Mouse (Mus musculus) forebrain, embryonic 13.5 days (tissue): ENCODE results near the gene Tbx15. TPM values are rescaled to one million over a fixed set of nuclear protein-coding genes. Genes with fewer than 3 reads are reported as not detected.
"Not testable (repeated sequence)": the region's sequence is repeated elsewhere in the genome, so short reads cannot be mapped to it uniquely, and the experiment has no call there.

ENCODE experiments used
- ATAC-seq: fragments of 200-750 bp; cut with Nextera tagmentation; 2 replicates; pipeline ENCODE4 v1.8.0; 2017
- H3K27ac ChIP-seq: fragments of 300-500 bp; sonication (generic); 2 replicates; pipeline ENCODE4 v1.5.1; 2015; ENCODE audit warnings: inconsistent platforms, mild to moderate bottlenecking, moderate library complexity
- H3K27me3 ChIP-seq: fragments of 300-500 bp; sonication (generic); 2 replicates; pipeline ENCODE4 v1.6.1; 2015; ENCODE audit warnings: mild to moderate bottlenecking, inconsistent platforms
- H3K36me3 ChIP-seq: fragments of 300-500 bp; sonication (generic); 2 replicates; pipeline ENCODE4 v1.6.1; 2015; ENCODE audit warnings: mild to moderate bottlenecking, inconsistent platforms; ENCODE audit not compliant: poor library complexity, severe bottlenecking
- H3K4me1 ChIP-seq: fragments of 300-500 bp; sonication (generic); 2 replicates; pipeline ENCODE4 v1.6.1; 2015; ENCODE audit warnings: inconsistent platforms
- H3K4me2 ChIP-seq: fragments of 300-500 bp; sonication (generic); 2 replicates; pipeline ENCODE4 v1.6.1; 2015; ENCODE audit warnings: inconsistent platforms, mild to moderate bottlenecking, moderate library complexity
- H3K4me3 ChIP-seq: fragments of 300-500 bp; sonication (generic); 2 replicates; pipeline ENCODE4 v1.5.1; 2015; ENCODE audit warnings: mild to moderate bottlenecking, inconsistent platforms
- H3K9ac ChIP-seq: fragments of 300-500 bp; sonication (generic); 2 replicates; pipeline ENCODE4 v1.6.1; 2015; ENCODE audit warnings: mild to moderate bottlenecking, inconsistent platforms
- H3K9me3 ChIP-seq: fragments of 300-500 bp; sonication (generic); replicated peaks from 2 replicates; pipeline ENCODE4 v1.6.1; 2016; ENCODE audit warnings: inconsistent platforms
- WGBS: fragments of 180-500 bp; shearing (Covaris S2); methylation state at CpG from one replicate; pipeline ENCODE4 v1.1.7; 2015; 5-methylcytosine and 5-hydroxymethylcytosine counted together
- polyA plus RNA-seq: library from polyadenylated mRNA; unstranded; fragments of >200 nt; fragmentation: Nextera tagmentation; extraction: Ambion mirVana; gene quantifications from 2 replicates; pipeline ENCODE4 v1.2.1, GENCODE M21; 2015

Gene Tbx15
- polyA plus RNA-seq, 1 experiment from 2014 or later, result 0.28 TPM

DNA sequence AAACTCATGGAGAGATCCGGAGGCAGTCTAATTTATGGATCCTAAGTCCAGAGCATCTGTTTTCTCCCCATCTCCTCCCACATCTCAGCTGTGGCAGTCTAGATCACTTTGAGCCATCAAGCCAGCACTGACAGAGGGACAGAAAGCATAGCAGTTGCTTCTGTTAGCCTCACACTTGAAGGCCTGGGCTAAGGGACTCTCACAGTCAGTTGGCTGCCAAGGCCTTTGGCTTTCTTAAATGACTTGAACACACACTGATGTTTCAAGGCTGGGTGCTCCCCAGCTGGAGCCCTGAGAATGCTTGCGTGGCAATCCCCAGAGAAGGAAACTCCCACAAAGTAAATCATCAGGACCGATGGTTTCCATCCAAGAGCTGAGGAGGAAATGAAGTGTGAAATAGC, 52.4 kb downstream of the Tbx15 start:
- no peaks in the 10 kb centered on the region for H3K9me3 ChIP-seq
- H3K27ac ChIP-seq, result no peak overlapping the region
- no peaks in the 10 kb centered on the region for H3K36me3 ChIP-seq
- peaks cover 4% of the 10 kb centered on the region for H3K4me1 ChIP-seq
- H3K4me2 ChIP-seq, result no peak overlapping the region
- no peak overlapping the region for H3K4me3 ChIP-seq
- no peak overlapping the region for H3K9ac ChIP-seq
- no peak for ATAC-seq
- H3K27me3 ChIP-seq, result no peaks in the 10 kb centered on the region
- WGBS, result 76% methylated on average over 3 of the region's 3 CpGs

- H3K36me3 ChIP-seq, H3K4me2 ChIP-seq, ATAC-seq, H3K4me3 ChIP-seq, H3K9ac ChIP-seq, H3K4me1 ChIP-seq, H3K27me3 ChIP-seq, H3K27ac ChIP-seq, H3K9me3 ChIP-seq: not testable (repeated sequence)
- 77% methylated on average over 1 of the region's 1 CpGs for WGBS
Observed at GRCm38 (mm10) chr3:99294209-99294608, 54.0 kb downstream of the Tbx15 start.

DNA sequence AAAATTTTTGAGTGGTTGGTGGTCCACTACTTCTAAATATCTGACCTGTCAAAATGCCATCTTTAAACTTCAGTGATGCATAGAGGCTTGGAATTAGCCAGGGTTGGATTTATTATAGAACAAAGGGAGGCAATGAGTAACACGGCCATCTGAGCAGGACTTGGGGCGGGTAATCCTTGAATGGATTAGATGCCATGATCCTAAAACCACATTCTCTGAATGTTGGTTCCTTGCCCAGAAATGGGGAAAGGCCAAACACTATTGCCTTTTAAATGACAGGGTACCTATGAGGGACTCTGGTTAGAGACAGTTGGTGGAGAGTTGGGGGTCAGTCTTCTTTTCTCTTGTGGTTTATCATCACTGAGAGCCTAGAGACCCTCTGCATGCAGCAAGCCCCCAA, 55.1 kb downstream of the Tbx15 start:
- H3K9me3 ChIP-seq, result no peaks in the 10 kb centered on the region
- no peak for ATAC-seq
- no peak overlapping the region for H3K4me2 ChIP-seq
- no peak overlapping the region for H3K9ac ChIP-seq
- H3K4me3 ChIP-seq, result no peak overlapping the region
- H3K4me1 ChIP-seq, result peaks cover 2% of the 10 kb centered on the region
- 61% methylated on average over 2 of the region's 2 CpGs for WGBS
- H3K27ac ChIP-seq, result no peak overlapping the region
- H3K27me3 ChIP-seq, result no peaks in the 10 kb centered on the region
- no peaks in the 10 kb centered on the region for H3K36me3 ChIP-seq

DNA sequence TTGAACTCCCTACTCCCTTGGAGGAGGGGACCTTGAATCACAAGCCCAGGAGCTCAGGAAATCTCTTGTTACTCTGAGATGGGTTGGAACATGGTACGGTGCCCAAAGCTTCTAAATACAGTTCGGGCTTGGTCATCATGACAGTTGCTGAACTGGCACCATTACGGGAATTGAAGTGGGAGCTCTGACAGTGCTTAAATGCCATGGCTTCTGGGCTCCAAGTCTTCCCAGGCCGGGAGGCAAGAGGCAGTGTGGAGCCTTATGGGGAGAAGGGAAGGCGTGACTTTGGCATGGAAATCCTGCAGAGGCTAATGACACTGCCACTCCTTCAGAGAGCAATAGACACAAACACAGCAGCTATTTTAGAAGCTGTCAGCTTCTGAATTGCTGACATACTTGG, 56.0 kb downstream of the Tbx15 start:
- Histone ChIP-seq H3K4me1 (no peaks in the 10 kb centered on the region), H3K4me2 (no peak overlapping the region), H3K4me3 (no peak overlapping the region), H3K9me3 (no peaks in the 10 kb centered on the region), H3K9ac (no peak overlapping the region), H3K27me3 (no peaks in the 10 kb centered on the region), H3K36me3 (no peaks in the 10 kb centered on the region), H3K27ac (no peak overlapping the region)
- no peak for ATAC-seq
- WGBS, result 88% methylated on average over 5 of the region's 5 CpGs

- Histone ChIP-seq H3K27ac (no peak overlapping the region), H3K9ac (no peak overlapping the region), H3K27me3 (no peaks in the 10 kb centered on the region), H3K4me1 (no peaks in the 10 kb centered on the region), H3K36me3 (no peaks in the 10 kb centered on the region), H3K9me3 (no peaks in the 10 kb centered on the region), H3K4me3 (no peak overlapping the region), H3K4me2 (no peak overlapping the region)
- WGBS, result 84% methylated on average over 2 of the region's 2 CpGs
- ATAC-seq, result no peak
Observed at GRCm38 (mm10) chr3:99300846-99301245, 60.7 kb downstream of the Tbx15 start.

DNA sequence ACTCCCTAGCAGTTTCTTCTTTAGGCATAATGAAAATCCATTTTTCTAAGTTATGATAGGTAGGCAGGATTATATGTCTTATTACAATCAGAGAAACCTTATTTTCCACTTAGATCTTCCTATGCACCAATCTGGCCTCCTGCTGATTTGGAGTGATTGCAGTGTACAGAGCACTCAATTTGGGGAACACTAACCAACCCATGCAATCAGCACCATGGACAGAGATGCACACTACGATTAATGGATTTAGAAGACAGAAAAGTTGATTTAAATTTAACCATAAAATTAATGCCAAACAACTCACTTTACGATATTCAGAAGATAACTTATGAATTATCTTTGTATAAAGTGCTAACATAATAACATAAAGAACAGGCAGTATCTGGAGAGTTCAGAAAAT, 70.7 kb downstream of the Tbx15 start:
- H3K36me3 ChIP-seq, result no peaks in the 10 kb centered on the region
- no peak overlapping the region for H3K27ac ChIP-seq
- 65% methylated on average over 2 of the region's 2 CpGs for WGBS
- no peak overlapping the region for H3K4me3 ChIP-seq
- no peak overlapping the region for H3K9ac ChIP-seq
- no peak overlapping the region for H3K4me2 ChIP-seq
- no peaks in the 10 kb centered on the region for H3K27me3 ChIP-seq
- no peaks in the 10 kb centered on the region for H3K4me1 ChIP-seq
- no peaks in the 10 kb centered on the region for H3K9me3 ChIP-seq
- no peak for ATAC-seq

GRCm38 (mm10) chr3:99311943-99312635, 71.9 kb downstream of the Tbx15 start:
- WGBS, result 49% methylated on average over 7 of the region's 7 CpGs
- no peak overlapping the region for H3K4me2 ChIP-seq

DNA sequence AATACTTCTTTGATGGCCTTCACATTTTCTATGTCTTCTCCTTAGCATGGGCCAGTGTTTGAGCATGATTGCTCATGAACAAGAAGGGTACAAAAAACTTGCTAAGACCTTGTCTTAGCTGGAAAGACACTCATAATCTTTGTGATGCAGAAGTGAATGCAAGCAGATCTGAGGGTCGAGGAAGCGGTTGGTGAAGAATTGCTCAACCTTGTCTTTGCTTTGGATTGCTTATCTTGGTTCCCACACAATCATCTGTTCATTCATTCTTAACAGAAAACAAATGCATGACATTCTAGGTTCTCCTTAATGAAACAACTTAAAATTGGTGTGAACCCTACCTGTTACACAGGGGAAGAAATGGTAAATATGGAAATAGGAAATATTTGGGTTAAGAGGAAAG, 82.2 kb downstream of the Tbx15 start:
- no peaks in the 10 kb centered on the region for H3K9me3 ChIP-seq
- no peak overlapping the region for H3K9ac ChIP-seq
- H3K27ac ChIP-seq, result no peak overlapping the region
- no peaks in the 10 kb centered on the region for H3K36me3 ChIP-seq
- no peaks in the 10 kb centered on the region for H3K4me1 ChIP-seq
- no peak for ATAC-seq
- WGBS, result 86% methylated on average over 2 of the region's 2 CpGs
- no peaks in the 10 kb centered on the region for H3K27me3 ChIP-seq
- no peak overlapping the region for H3K4me3 ChIP-seq
- H3K4me2 ChIP-seq, result no peak overlapping the region

More at GRCm38 (mm10) chr3:99311943-99312635, 71.9 kb downstream of the Tbx15 start:
- Histone ChIP-seq H3K9me3 (no peaks in the 10 kb centered on the region), H3K4me1 (no peaks in the 10 kb centered on the region), H3K9ac (no peak overlapping the region), H3K4me3 (no peak overlapping the region), H3K27me3 (no peaks in the 10 kb centered on the region), H3K36me3 (no peaks in the 10 kb centered on the region), H3K27ac (no peak overlapping the region)
- ATAC-seq, result no peak

DNA sequence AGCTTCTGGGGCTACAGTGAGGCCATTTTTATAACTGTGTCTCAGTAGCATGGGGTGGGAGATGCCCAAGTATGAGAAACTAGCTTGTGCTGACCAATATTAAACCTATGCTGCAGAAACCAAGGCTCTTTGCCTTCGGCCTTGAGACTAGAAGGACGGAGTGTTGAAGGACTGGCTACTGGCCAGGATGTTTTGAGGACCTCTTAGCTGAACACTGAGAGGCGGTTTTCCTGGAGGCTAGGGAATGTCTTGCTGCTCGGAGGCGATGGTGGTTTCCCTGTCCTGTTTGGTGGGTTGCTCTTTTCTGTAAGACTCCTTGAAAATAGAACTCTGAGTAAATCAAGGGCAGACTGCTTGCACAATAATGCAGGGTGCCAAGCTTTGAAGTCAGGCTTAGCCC, 89.1 kb downstream of the Tbx15 start:
- Histone ChIP-seq H3K9ac (no peak overlapping the region), H3K9me3 (no peaks in the 10 kb centered on the region), H3K4me2 (no peak overlapping the region), H3K27ac (no peak overlapping the region), H3K36me3 (no peaks in the 10 kb centered on the region), H3K4me1 (no peaks in the 10 kb centered on the region), H3K4me3 (no peak overlapping the region), H3K27me3 (no peaks in the 10 kb centered on the region)
- ATAC-seq, result no peak
- 92% methylated on average over 5 of the region's 5 CpGs for WGBS

GRCm38 (mm10) chr3:99331086-99331485, 90.9 kb downstream of the Tbx15 start:
- Histone ChIP-seq H3K9me3 (no peaks in the 10 kb centered on the region), H3K27me3 (no peaks in the 10 kb centered on the region), H3K9ac (no peak overlapping the region), H3K4me3 (no peak overlapping the region), H3K4me2 (no peak overlapping the region), H3K4me1 (no peaks in the 10 kb centered on the region), H3K27ac (no peak overlapping the region), H3K36me3 (no peaks in the 10 kb centered on the region)
- WGBS, result 89% methylated on average over 8 of the region's 8 CpGs
- no peak for ATAC-seq

GRCm38 (mm10) chr3:99336866-99337265, 96.7 kb downstream of the Tbx15 start:
- 82% methylated on average over 2 of the region's 2 CpGs for WGBS
- H3K4me3 ChIP-seq, result no peak overlapping the region
- no peaks in the 10 kb centered on the region for H3K9me3 ChIP-seq
- H3K4me2 ChIP-seq, result no peak overlapping the region
- H3K36me3 ChIP-seq, result no peaks in the 10 kb centered on the region
- no peak for ATAC-seq
- no peaks in the 10 kb centered on the region for H3K27me3 ChIP-seq
- H3K4me1 ChIP-seq, result no peaks in the 10 kb centered on the region
- H3K27ac ChIP-seq, result no peak overlapping the region
- H3K9ac ChIP-seq, result no peak overlapping the region

DNA sequence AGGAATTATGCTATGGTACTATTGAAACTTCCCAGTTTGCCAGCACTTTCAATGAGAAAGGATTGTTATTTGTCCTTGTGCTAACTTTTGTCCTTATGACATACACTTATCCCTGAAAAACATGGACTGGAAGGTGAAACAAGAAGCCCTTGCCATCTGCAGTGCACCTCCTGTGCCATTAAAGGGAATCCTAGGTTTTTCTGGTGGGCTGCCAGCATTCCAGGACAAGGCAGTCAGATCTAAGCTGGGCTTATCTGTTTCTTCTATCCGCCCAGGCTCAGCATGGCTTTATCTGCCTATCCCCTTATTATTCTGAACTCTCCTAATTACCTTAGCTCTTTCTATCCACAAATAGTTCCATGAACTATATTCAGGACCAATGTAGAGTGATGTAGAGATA, 98.6 kb downstream of the Tbx15 start:
- H3K9me3 ChIP-seq, result no peaks in the 10 kb centered on the region
- H3K27me3 ChIP-seq, result no peaks in the 10 kb centered on the region
- no peak for ATAC-seq
- no peak overlapping the region for H3K27ac ChIP-seq
- no peaks in the 10 kb centered on the region for H3K4me1 ChIP-seq
- 42% methylated on average over 1 of the region's 1 CpGs for WGBS
- H3K36me3 ChIP-seq, result no peaks in the 10 kb centered on the region
- H3K4me3 ChIP-seq, result no peak overlapping the region
- H3K9ac ChIP-seq, result no peak overlapping the region
- no peak overlapping the region for H3K4me2 ChIP-seq

DNA sequence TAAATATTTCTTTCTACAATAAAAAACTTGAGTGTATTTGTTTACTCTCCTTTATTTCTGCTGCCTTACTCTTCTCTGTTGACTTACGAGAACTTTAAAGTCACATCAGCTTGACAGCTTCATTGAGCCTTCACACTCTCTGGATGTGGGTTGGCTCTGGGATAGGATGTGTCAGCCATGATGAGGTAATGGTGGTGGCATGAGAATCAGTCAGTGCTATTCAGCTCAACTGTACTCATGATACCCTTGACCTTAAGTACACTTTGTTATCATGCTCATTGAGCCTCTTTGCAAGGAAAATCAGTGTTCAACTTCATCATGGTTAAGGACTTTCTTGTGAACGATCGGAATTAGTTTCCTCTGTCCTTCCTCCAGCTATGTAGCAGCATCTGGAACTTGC, 99.8 kb downstream of the Tbx15 start:
- no peak overlapping the region for H3K4me3 ChIP-seq
- no peak overlapping the region for H3K9ac ChIP-seq
- H3K27ac ChIP-seq, result no peak overlapping the region
- ATAC-seq, result no peak
- no peaks in the 10 kb centered on the region for H3K36me3 ChIP-seq
- H3K4me1 ChIP-seq, result no peaks in the 10 kb centered on the region
- H3K4me2 ChIP-seq, result no peak overlapping the region
- H3K9me3 ChIP-seq, result no peaks in the 10 kb centered on the region
- 88% methylated on average over 3 of the region's 3 CpGs for WGBS
- no peaks in the 10 kb centered on the region for H3K27me3 ChIP-seq
